Mouse (Mus musculus) embryonic fibroblast, embryonic 13.5 days (primary cell): ENCODE data around the gene Gja1.
A peak's percentile ranks its signal among the peaks of the same experiment; 100 is the strongest.

Experiments
- CTCF ChIP-seq: IDR thresholded peaks from 2 replicates; pipeline ENCODE4 v1.5.1; 2011; ENCODE audit warnings: mild to moderate bottlenecking, control low read depth, low read length, moderate library complexity, borderline replicate concordance; ENCODE audit not compliant: insufficient read depth
- POLR2A ChIP-seq: IDR thresholded peaks from 2 replicates; pipeline ENCODE4 v1.6.1; 2011; ENCODE audit warnings: low read depth, mild to moderate bottlenecking, control low read depth, low read length, moderate library complexity

- TF ChIP-seq CTCF (peak; percentile 84), POLR2A (no peak)
These were observed 8.1 kb upstream of the Gja1 start for GRCm38 (mm10) chr10:56369073-56369472.
